Mouse (Mus musculus): ENCODE measurements around the gene Mrpl24.
A peak's percentile ranks its signal among the peaks of the same experiment; 100 is the strongest.

GRCm38 (mm10) chr3:87970939-87971488 lies 51.7 kb downstream of the Mrpl24 start, which contains the start of gene Nes:
- TF ChIP-seq POLR2A (IDR thresholded peaks at IDR 0.05; ENCODE audit: extremely low read depth, insufficient read depth, low read length) (0 out of 2 replicates have a peak, but pooled peaks have one; percentile 3), CTCF (IDR thresholded peaks at IDR 0.05; ENCODE audit: low read depth, low read length) (no peak)
